Mouse (Mus musculus) liver, embryonic 14.5 days (tissue): ENCODE data around the gene Fgd3.

Source experiments
- CTCF ChIP-seq: IDR thresholded peaks from 2 replicates; pipeline ENCODE4 v1.5.1; 2016; ENCODE audit warnings: antibody characterized with exemption, low read depth, control low read depth
- EP300 ChIP-seq: IDR thresholded peaks from 2 replicates; pipeline ENCODE4 v1.6.1; 2016; ENCODE audit warnings: antibody characterized with exemption, low read depth

DNA sequence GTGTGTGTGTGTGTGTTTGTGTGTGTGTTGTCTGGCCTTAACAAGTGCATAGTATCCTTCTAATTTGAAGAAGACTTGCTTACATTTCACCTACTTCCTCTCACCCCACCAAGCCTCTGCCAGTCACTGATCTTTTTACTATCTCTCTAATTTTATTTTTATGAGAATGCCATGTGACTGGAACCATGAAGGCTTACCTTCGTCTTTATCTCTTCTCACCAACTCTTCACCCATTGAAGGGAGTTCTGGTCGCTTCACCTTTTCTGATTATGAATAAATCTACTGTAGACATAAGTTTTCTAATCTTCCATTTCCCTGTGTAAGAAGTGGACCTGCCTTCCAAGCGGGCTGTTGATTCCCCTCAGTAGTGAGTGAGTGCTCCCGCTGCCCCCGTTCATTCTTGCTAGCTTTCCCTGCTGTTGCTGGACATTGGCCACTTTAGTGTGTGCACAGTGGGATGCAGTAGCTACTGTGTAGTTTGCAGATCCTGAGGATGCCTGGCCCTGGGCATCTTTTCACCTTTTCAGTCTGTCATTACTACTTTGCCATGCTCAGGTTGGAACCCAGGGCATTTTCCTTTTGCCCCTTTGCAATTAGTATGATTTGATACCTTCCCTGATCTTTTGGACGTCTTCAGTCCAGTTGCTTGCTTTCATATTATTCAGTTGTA lies 29.9 kb upstream of the Fgd3 start:
- peak; percentile 16; the same call in 1 of the 2 replicates for TF ChIP-seq EP300
- TF ChIP-seq CTCF = no peak
